Mouse (Mus musculus): ENCODE measurements at regions not wholly inside any gene's neighbourhood (a gene's known extent, or its start where the extent isn't known, plus 50 kb on each side); places are given as distances from the start of the nearest gene placed in this dataset.

DNA sequence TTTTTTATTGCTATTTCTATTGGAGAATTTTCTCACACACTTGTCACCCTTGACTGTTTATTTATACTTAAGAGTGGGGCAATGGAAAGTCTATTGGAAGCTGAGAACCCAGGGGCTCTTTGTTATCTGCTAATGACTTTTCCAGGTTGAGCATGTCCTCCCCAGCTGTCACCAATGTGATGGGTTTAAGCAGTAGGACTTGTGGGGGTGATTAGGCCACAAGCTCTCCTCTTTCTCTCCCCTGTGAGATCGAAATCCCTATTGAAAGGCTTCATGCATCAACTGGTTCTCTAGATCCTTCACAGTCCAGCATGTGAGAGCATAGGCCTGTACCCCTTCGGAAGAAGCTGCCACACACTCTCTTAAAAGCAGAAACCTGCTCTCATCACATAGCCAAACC lies 201.6 kb upstream of the Ccdc54 start:
- no peak for TF ChIP-seq CTCF (IDR thresholded peaks at IDR 0.05; ENCODE audit: borderline replicate concordance, control insufficient read depth, extremely low read depth, insufficient read depth, low read length, poor library complexity)
- TF ChIP-seq POLR2A (IDR thresholded peaks at IDR 0.05; ENCODE audit: control insufficient read depth, extremely low read depth, insufficient read depth, low read length, poor library complexity), result no peak
